Mouse (Mus musculus) retina, postnatal 7 days (tissue): ENCODE data around the gene Atxn7l3b.
"Not testable (repeated sequence)": the region's sequence is repeated elsewhere in the genome, so short reads cannot be mapped to it uniquely, and the experiment has no call there.

ENCODE experiments used
- DNase-seq: peaks from one replicate; pipeline ENCODE4 v3.0.0-alpha.2; 2012; ENCODE audit warnings: low read depth, low spot score

Gene Atxn7l3b

DNA sequence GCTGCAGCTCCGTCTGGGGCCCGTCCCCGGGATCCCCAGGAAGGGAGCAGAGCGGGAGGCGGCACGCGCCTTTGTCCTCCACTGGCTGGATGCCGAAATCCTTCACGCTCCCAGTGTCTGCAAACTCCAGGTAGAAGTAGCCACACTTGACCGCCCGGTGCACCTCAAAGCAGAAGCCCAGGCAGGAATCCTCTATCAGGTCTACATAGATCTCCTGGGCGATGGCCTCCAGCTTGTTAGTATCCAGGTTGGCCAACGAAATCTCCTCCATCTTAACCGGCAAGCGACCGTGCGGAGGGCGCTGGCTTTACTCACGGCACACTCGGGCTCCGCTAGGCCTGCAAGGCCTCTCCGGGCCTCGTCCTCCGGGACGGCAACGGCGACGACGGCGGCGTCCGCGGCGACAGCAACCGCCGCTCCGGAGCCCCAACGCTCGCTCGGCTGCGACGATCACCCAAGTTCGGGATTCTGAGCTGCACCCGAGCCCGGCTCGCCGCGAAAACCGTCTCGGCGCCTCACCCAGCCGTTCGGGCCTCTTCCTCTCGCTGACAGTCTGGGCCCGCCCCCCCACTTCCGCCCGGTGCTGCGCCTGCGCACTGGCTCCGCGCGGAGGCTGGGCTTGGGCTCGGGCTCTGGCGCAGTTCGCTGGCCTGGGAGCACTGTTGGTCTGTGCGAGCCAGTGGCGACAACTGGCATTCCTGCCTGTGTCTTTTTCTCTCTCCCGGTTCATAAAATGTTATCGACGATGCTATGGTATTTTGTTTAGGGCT is at the start of gene Atxn7l3b:
Gene Atxn7l3b, minus strand, starts transcription at position 550 of the 770 bp plus-strand sequence.
- peak; percentile 91 for DNase-seq

DNA sequence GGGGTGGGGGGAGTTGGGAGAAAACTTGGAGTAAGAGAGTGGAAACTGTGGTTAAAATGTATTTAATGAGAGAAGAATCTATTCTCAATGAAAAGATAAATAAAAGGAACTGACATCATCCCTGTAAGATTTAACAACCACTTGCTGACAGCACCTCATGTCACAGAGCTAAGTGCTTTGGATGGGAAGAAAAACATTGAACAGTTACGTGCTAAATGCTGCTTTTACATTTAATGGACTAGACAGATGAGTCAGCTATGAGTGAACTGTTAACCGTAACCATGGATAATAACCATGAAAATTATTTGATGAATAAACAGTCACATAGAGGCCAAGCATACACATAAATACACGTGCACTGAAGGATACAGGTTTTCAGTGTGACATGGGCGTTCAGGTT is 48.8 kb upstream of the Atxn7l3b start:
- no peak for DNase-seq

DNA sequence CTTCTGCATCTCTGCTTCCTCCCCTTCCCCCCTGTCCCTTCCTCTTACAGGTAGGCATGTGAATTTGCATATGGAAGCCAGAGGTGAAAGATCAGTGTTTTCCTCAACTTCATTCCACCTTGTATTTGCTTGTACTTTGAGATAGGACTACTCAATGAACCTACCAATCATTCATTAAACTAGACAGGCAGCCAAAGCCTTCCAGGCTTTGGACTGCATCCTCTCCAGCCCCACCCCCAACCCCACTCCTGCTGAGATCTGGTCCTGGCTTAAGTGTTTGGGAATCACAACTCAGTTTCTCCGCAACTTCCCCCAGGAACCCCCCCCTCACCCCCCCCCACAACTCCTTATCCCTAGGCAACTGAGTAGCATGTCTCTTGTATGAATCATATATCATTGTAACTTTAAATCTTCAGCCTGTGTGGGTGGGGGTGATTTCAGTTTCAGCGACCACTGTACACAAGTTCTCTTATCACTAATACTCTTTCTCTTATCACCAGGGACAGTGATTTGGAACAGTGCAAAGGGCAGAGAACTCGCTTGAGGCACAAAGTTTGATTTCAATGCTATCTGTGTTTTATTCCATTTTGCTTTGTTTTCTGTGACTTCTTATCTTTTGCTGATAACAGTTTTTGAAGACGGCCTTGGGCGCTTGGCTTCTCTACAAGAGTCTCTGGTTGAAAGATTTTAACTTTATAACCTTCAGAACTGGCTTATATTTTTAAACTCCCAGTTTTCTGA is 44.7 kb upstream of the Atxn7l3b start:
- no peak for DNase-seq

DNA sequence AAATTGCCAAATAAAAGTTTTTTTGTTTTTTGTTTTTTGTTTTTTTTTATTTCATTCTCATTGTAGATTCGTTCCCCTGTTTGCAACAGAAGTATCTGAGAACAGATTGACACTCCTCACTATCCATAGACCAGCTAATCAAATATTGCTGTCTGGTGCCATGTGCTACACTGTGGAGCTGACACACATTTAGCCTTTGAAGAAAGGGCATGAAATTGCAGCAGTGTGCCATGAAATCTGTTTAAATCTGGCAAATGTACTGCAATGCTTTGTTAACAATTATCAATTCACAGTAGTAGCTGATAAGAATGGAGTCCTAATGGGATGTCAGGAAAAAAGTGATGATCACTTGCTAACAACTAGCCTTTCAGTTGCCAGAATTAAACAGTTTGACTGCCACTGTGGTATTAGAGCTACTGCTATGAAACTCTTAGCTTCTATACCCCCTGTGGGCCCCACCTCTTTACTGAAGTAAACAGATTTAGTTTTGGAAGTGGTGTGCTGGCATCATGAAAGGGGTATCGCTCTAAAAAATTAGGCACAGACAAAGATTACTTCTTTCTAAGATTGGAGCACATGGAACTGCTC is 41.3 kb upstream of the Atxn7l3b start:
- DNase-seq = no peak

DNA sequence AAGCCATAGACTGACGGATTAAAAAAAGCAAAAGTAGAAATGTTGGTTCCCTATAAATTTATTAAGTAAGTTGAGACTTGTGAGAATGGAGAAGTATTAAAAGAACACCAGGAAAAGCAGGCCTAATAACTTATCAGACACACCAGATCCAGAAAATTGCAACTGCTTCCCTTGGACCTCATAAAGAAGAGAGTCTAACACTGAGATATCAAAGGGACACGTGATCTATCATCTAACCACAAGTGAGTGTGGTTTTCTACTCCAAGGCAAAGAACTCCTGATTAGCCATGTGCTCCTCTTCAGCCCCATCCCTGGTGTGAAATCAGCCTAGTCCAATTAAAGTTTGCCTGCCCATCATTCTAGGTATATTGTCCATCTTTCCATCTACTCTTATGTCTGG is 38.8 kb upstream of the Atxn7l3b start:
- DNase-seq = no peak

DNA sequence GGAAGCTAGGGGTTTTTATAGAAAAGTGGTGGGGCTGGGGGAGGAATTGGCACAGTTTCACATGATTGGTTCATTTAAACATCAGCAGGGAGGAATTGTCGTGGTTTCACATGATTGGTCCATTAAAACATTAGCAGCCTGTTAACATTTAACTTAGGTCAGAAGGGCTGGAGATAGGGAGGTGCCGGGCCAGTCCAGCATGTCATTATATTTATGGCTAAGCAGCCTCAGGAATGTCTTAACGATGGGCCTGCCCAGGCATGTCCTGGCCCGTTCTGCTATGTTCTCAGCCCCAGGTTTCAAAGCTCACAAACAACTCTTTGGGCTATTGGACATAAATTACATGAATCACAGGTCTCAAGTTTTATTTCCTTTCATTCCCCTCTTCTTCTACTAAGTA is 33.4 kb upstream of the Atxn7l3b start:
- DNase-seq = not testable (repeated sequence)

DNA sequence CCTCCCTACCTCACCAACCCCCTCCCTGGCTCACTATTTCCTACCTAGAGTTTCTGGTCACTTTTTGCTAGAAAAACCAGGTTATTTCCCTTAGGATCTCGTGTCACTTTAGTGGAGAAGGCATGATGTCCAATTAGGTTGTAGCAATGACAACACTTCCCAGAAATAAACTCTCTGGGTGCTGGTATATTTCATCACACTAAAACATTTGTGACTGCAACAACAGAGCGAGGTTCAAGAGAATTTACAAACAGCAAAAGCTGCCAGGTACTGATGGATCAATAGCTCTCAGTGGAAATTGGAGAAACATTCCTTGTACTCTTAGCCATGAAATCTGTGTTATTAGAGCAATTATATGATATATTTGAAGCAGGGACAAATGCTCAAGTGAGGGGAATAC is 25.3 kb upstream of the Atxn7l3b start:
- no peak for DNase-seq

DNA sequence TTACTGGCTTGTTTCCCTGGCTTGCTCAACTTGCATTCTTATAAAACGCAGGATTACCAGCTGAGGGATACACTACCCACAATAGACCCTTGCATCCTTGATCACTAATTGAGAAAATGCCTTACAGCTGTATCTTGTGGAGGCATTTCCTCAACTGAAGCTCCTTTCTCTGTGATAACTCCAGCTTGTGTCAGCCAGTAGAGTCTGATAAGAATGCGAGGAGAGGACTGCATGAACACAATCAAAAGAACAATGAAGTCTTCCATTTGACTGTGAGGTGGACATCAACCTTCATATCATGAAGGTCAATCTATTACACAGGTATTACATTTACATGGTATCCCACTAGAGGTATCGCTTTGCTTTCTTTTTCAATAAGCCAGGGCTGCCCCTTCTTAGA is 19.7 kb upstream of the Atxn7l3b start:
- DNase-seq = no peak

DNA sequence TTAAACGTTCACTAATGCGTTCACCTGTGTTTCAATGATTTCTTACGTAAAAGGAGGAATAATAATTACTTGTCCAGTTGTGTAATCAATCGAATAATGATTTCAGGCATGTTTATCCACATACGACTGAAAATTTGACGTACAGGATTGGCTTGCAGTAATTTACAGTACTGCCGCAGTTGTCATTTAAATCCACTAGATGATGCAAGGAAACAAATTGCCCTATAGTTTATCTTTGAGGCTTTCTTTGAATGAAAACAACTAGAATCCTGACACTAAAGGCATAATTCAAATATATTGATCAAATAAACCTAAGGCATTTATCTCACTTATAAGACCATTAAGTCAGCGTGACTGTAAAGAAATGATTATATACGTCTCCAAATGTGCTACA is 418 bp upstream of the Atxn7l3b start:
- no peak for DNase-seq

DNA sequence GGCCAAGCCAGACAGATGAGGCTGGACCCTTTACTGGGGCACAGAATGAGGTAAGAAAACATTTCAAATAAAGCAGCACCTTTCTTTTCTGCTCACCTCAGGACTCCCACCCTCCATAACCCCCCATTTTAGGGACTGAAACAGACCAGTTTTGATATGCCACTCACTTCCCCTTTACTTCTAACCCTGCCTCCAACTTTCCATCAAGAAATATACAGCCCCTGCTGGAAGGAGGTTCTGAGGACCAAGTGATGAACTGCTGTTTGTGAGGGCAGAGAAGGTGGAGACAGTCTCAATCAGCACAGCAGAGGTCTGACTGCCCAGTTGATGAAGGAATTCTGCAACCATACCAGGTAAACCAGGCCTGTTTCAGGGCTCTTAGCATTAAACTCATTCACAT is 1.8 kb downstream of the Atxn7l3b start:
- DNase-seq = no peak

DNA sequence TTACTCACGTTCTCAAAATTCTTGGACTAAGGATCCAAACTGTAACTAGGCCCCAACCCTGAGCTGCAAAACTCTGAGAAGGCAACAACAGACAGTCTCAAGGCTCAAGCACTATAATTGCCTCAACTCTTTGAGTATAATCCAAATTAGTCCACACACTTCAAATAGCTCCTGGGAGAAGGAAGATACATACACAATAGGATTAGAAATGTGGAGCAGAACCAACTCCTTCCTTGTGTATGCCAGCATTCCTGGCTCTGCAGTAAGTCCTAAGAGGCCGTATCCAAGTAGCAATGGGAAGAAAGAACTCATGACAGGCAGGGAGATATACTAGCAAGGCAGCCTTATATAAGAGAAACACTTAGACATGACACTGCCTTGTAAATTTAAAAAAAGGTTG is 2.5 kb downstream of the Atxn7l3b start:
- DNase-seq = no peak

DNA sequence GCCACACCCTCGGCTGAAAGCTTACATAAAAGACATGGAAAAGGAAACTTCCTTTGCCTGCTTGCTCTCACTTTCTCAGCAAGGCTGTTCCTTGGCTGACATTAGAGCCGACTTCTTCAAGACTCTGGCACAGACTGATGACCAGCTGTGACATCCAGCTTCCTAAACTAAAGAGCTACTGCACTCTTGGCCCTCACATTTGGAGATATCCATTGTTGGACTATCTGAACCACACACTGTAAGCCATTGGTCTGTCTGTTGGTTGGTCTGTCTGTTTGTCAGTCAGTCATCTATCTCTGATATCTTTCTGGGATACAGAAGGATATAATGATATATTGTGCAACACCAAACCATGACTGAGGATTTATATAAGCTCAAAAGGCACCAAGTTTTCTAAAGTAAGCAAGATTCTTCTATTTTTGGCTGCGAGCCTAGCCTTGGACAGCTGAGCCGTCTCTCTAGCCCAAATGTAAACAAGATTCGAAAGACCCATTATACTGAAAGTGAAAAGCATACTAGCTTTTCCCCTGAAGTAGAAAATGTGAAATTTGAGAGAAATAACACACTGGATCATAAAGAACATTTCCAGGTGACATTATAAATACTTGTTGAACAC is 12.1 kb downstream of the Atxn7l3b start:
- DNase-seq = no peak

DNA sequence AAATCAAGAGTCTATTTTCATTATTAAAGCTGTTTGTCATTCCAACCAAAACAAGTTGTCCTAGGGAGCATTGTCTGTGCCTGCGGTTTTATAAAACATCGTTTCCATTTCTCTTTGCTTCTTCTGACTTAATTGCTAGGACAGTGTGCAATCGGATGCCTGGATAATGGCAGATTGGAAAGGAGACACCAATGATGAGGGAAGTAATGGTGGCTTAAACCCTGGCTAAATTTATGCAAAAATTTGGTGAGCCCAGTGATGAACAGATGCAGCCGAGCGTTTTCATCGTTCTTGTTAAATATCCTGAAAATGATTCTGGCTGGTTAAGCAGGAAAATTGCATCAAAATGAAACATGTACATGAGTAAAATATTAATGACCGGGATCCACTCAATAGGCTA is 28.6 kb downstream of the Atxn7l3b start:
- no peak for DNase-seq

DNA sequence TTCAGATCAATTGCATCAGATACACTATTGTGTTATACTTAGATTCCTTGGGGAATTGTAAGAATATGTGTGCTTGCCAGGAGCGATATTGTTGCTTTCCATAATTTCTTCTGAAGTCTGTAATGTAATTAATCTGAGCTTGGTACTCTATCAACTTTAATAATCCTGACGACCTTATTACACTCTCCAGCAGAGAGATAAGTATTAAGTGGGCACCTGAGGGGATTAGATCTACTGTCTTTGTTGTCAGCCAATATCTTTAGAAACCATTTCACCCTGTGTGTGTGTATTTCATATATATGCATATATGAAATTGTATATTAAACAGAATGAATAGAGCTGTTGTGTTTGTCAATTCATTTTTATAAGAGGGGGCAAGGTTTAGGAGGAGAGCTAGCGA is 29.0 kb downstream of the Atxn7l3b start:
- DNase-seq = no peak

DNA sequence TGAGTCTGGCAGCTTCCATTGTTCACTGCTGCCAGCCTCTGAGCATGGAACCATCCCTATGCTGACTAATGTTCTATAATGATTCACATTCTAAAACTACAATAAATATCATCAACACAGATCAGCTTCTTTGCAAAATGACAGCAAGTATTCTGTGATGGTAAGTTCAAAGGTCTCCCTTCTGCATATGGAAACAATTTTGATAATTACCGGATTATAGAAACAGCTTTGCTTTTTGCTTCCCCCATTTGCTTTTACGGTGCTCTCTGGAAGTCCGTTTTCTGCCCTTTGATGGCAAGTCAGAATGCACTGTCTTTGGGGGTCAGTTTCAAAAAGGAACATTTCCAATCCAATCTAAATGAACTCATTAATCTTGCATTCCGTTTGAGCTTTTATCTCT is 32.2 kb downstream of the Atxn7l3b start:
- no peak for DNase-seq

DNA sequence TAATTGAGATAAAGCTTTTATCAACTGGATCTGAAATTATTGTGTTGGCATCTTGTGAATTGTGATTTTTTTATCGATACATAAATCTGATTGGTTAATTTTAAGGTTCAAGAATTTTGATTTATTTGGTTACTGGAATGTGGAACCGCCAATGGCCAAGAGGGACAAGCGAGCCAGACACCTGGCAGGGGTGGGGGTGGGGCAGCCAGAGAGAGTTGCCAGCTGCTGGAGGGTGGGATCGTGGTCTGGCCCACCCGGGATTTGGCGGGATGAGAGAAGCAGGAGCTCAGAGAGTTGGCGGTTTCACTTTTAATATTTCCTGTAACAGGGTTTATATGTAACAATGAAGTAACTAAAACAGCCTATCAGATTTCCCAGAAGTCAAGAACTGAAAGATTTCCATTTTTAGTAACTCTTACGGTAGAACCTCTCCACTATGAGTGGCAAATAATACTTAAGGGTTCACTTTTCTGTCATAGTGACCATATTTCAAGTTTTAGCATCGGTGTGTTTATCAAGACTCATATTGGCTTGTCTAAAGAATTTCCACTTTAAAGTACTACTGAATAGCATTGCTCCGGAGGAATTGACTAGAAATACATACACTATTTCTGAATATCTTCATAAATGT is 35.1 kb downstream of the Atxn7l3b start:
- DNase-seq = no peak

DNA sequence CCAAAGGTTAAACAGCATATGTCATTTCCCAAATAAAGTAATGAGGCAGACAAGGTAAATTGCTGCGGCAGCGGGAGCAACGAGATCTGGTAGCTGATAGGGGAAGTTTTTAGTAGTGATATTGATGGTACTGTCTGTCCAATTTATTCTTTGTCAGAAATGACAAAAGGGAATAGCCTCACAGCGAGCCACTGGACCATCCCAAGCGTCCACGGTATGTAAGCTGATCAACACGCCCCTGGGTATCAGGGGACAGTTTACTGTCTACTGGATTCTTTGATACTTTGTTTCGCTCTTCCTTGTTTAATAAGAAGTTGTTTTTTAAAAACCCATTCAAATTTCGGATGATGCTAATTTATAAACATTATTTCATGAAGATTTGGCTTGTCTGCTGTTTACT is 44.7 kb downstream of the Atxn7l3b start:
- no peak for DNase-seq

DNA sequence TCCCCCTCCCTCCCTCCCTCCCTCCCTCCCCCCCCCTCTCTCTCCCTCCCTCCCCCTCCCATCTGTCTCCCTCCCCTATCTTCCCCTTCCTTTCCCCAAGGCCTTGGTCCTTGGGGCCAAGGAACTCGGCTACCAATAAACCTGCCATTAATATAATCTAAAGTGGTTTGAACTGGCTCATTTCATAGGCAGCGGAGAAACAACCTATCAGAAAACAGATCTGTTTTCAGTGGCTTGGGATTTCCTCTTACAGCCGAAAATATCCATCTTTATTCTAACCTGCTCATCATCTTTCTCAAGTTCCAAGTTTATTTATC is 45.2 kb downstream of the Atxn7l3b start:
- no peak for DNase-seq

DNA sequence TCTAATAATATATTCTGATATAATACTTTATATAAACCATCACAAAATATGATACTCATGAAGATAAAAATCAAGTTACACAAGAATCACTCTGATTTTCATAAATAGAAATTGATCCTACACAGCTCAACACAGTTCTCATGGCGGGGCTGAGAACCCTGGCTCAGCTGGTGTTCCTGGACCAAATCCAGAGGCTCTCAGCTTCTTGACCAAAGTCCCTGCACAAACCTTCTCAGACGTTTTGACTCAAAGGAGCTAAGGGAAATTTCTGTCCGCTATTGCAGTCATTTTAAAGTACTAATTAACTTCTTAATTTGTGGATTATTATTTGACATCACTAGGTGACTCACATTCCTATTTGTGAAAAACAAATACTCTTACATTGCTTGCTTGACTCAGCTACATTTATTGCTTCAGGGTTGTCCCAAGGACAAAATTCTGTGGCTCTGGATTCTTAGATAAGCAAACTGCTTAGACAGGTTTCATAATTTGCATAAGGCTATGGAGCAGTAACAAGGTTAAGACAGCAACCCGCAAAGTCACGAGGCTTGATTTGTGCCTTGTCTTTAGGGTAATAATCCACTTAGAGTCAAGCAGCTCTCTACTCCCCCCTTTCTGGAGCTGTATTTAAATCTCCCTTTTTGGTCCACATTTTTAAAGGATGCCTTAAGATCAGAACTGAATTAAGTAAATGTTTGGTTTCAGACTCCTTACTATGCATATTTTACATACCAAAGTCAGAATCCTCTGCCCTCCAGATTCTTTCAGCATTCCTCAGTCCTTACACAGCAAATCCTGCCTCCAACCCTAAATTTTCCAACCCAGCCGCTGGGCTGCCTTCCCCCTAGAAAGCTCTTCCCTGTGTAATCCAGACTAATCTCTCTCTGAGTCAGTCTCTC is 45.8 kb downstream of the Atxn7l3b start:
- DNase-seq = no peak

DNA sequence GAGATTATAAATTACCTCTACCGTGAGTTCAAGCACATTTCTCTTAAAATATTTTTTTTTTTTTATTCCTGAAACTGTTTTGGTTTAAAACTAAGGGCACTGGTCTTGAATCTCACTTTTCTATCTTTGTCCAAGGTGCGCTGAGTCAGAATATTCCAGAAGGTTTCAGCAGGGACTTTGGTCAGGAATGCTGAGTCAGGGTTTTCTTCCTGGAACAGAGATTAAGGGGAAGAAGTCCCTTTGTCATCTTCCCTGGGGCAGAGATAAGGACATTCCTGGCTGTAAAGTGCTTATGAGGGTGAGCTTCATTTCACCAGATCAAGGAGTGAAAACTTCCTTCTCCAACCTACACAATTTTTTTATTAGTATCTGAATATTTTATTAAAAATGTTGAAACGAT is 46.7 kb downstream of the Atxn7l3b start:
- no peak for DNase-seq
